Mouse (Mus musculus): ENCODE data around the gene Rasgrf2.

DNA sequence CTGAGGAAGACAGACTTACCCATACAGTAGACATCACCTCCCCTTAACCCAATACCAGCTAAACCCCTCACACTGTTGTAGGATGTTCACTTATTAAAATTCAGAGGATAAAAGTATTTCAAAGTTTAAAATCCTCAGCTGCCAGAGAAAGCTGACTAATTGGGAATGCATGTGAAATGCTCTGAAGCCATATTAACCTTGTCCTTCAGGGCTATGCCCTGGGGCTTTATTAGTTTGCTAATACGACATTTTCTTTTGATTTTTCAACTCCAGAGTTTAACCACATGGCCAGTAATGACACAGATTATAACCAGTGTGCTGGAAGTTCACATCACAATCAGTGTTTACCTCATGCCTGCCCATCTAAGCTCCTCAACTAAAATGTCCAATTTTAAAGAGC, 192.6 kb downstream of the Rasgrf2 start:
- TF ChIP-seq POLR2A (IDR thresholded peaks at IDR 0.05; ENCODE audit: borderline replicate concordance, low read depth, low read length), result no peak
- TF ChIP-seq CTCF (IDR thresholded peaks at IDR 0.05; ENCODE audit: low read depth, low read length), result no peak
